Mouse (Mus musculus) liver, adult 2 months (tissue): ENCODE results near the gene Rrp9. TPM values are rescaled to one million over a fixed set of nuclear protein-coding genes. Genes with fewer than 3 reads are reported as not detected.

ENCODE experiments used
- DNase-seq: peaks from one replicate; pipeline ENCODE4 v3.0.0-alpha.2; 2011; ENCODE audit warnings: low read depth, low spot score; ENCODE audit errors: extremely low read depth
- H3K27ac ChIP-seq: fragments of 200-500 bp; replicated peaks from 2 replicates; pipeline ENCODE4 v1.5.1; 2012; ENCODE audit warnings: low read depth, mild to moderate bottlenecking, control low read depth, inconsistent platforms, low read length; ENCODE audit not compliant: insufficient read depth
- H3K27me3 ChIP-seq: fragments of 200-500 bp; 2 replicates; pipeline ENCODE4 v1.6.1; 2012; ENCODE audit warnings: mild to moderate bottlenecking, moderate library complexity, low read length, inconsistent platforms; ENCODE audit not compliant: control insufficient read depth, insufficient read depth
- H3K36me3 ChIP-seq: fragments of 200-500 bp; 2 replicates; pipeline ENCODE4 v1.6.1; 2012; ENCODE audit warnings: low read length, inconsistent platforms; ENCODE audit not compliant: control insufficient read depth, insufficient read depth
- H3K4me1 ChIP-seq: fragments of 200-500 bp; 2 replicates; pipeline ENCODE4 v1.6.1; 2011; ENCODE audit warnings: low read length; ENCODE audit not compliant: control insufficient read depth, insufficient read depth
- H3K4me3 ChIP-seq: fragments of 200-500 bp; 2 replicates; pipeline ENCODE4 v1.5.1; 2011; ENCODE audit warnings: low read depth, mild to moderate bottlenecking, control low read depth, low read length, moderate library complexity; ENCODE audit not compliant: insufficient read depth
- H3K79me2 ChIP-seq: fragments of 200-500 bp; 2 replicates; pipeline ENCODE4 v1.6.1; 2012; ENCODE audit warnings: inconsistent platforms, mild to moderate bottlenecking, low read length, moderate library complexity; ENCODE audit not compliant: control insufficient read depth, insufficient read depth
- H3K9ac ChIP-seq: fragments of 200-500 bp; 2 replicates; pipeline ENCODE4 v1.6.1; 2012; ENCODE audit warnings: low read depth, mild to moderate bottlenecking, control low read depth, inconsistent platforms, low read length
- CTCF ChIP-seq: fragments of 200-500 bp; IDR thresholded peaks from 2 replicates; pipeline ENCODE4 v1.5.1; 2011; ENCODE audit warnings: low read depth, low read length, control low read depth
- POLR2A ChIP-seq: fragments of 200-500 bp; IDR thresholded peaks from 2 replicates; pipeline ENCODE4 v1.6.1; 2011; ENCODE audit warnings: low read length, control low read depth; ENCODE audit not compliant: insufficient read depth; ENCODE audit errors: extremely low read depth
- WGBS: fragments of 180-500 bp; shearing (Covaris S2); methylation state at CpG from one replicate; pipeline ENCODE4 v1.1.7; 2018; 5-methylcytosine and 5-hydroxymethylcytosine counted together
- polyA plus RNA-seq: library from polyadenylated mRNA; depleted of rRNA; stranded (reverse); fragments of >200 nt; gene quantifications from 2 replicates; pipeline ENCODE4 v1.2.3, GENCODE M21; 2012
- total RNA-seq: library from RNA; depleted of rRNA; stranded (reverse); fragments of >200 nt; gene quantifications from 2 replicates; pipeline ENCODE4 v1.2.3, GENCODE M21; 2014

Rrp9 gene
- total and polyA plus RNA-seq, 2 experiments, result 7.8 to 16.0 TPM

DNA sequence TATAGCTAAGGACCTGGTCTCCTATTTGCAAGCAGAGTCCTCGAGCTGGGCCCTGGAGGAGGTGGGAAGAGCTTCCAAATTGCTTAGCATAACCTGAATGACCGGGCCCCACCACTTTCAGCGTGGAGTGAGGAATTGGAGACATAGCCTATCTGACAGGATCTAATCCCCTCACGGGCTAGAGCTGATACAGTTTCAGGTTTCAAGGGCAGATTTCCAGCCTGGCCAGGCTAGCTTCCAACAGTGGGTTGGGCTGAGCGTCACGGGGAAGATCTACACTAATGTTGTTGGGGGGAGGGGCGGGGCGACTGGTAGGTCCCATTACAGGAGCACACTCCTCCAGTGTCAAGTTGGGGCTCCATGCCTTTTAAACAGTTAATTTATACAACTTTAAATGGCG, 25.1 kb upstream of the Rrp9 start:
- TF ChIP-seq POLR2A, result no peak
- TF ChIP-seq CTCF, result no peak
- Histone ChIP-seq H3K36me3 (peaks cover 7% of the 10 kb centered on the region; the same call in 1 of the 2 replicates), H3K27me3 (no peaks in the 10 kb centered on the region), H3K27ac (peak overlapping the region; percentile 100), H3K79me2 (peaks cover 11% of the 10 kb centered on the region; the same call in 1 of the 2 replicates), H3K9ac (peak overlapping the region; percentile 93), H3K4me1 (peaks cover 29% of the 10 kb centered on the region), H3K4me3 (peak overlapping the region; percentile 63; the same call in 1 of the 2 replicates)
- peak; percentile 76 for DNase-seq
- 19% methylated on average over 9 of the region's 9 CpGs for WGBS

DNA sequence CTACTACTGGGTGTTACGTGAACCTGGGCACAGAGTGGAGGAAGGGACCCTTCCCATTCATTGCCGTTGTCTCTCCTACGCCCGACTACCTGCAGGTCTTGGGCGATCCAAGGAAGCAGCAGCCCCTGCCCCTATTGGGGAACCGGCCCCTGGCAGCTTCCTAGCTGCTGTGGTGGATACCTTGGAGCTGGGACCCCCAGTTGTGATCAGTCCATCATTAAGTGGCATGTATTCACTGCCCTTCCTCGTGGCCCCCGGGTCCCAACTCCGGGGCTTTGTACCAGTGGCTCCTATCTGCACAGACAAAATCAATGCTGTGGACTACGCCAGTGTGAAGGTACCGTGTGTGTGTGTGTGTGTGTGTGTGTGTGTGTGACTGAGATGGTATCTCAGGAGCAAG, 24.5 kb upstream of the Rrp9 start:
- TF ChIP-seq CTCF (no peak), POLR2A (no peak)
- Histone ChIP-seq H3K27ac (peak overlapping the region; percentile 30; the same call in 1 of the 2 replicates), H3K79me2 (peaks cover 11% of the 10 kb centered on the region; the same call in 1 of the 2 replicates), H3K4me3 (no peak overlapping the region), H3K9ac (peak overlapping the region; percentile 8; the same call in 1 of the 2 replicates), H3K27me3 (no peaks in the 10 kb centered on the region), H3K36me3 (peaks cover 7% of the 10 kb centered on the region; the same call in 1 of the 2 replicates), H3K4me1 (peaks cover 29% of the 10 kb centered on the region)
- DNase-seq, result no peak
- WGBS, result 51% methylated on average over 11 of the region's 11 CpGs

DNA sequence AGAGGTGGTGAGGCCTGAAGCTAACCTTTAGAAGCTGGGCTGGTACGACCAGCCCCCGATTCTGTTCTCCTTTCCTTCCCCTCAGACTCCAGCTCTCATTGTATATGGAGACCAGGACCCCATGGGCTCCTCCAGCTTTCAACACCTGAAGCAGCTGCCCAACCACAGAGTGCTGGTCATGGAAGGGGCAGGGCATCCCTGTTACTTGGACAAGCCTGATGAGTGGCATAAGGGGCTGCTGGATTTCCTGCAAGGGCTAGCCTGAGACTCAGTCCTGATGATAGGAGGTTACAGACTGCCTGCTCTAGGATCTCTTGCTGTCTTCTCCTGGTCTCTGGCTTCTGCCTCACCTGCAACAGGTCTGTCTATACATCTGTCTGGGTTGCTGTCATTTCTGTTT, 23.9 kb upstream of the Rrp9 start:
- Histone ChIP-seq H3K27me3 (no peaks in the 10 kb centered on the region), H3K9ac (no peak overlapping the region), H3K36me3 (peaks cover 7% of the 10 kb centered on the region; the same call in 1 of the 2 replicates), H3K4me1 (peaks cover 28% of the 10 kb centered on the region), H3K79me2 (peaks cover 11% of the 10 kb centered on the region; the same call in 1 of the 2 replicates), H3K27ac (peak overlapping the region; percentile 57), H3K4me3 (no peak overlapping the region)
- no peak for DNase-seq
- WGBS, result 69% methylated on average over 2 of the region's 2 CpGs
- TF ChIP-seq POLR2A (no peak), CTCF (no peak)

DNA sequence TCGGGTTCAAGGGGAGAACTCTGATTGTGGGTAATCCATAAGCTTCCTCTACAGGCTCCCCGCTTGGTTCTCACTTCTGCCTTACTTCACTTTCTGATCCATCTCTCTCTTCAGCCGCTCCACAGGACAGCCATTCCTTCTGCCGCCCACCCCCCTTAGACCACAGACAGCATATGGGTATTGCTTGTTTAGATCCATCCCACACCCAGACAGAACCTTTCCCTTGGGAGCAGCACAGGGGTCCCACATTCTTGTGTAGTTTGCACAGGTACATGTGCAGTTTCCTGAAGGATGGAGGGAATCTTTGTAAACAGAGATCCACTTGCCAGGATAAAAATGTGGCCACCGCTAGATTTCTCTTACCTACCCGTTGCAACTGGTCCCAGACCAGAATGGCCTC, 23.4 kb upstream of the Rrp9 start:
- no peak for DNase-seq
- peaks cover 7% of the 10 kb centered on the region; the same call in 1 of the 2 replicates for H3K36me3 ChIP-seq
- no peak overlapping the region for H3K4me3 ChIP-seq
- peaks cover 11% of the 10 kb centered on the region; the same call in 1 of the 2 replicates for H3K79me2 ChIP-seq
- no peaks in the 10 kb centered on the region for H3K27me3 ChIP-seq
- 60% methylated on average over 6 of the region's 6 CpGs for WGBS
- 0 out of 2 replicates have a peak overlapping the region, but pooled peaks have one; percentile 5 for H3K9ac ChIP-seq
- H3K4me1 ChIP-seq, result peaks cover 28% of the 10 kb centered on the region
- H3K27ac ChIP-seq, result peak overlapping the region; percentile 57
- TF ChIP-seq CTCF, result no peak
- TF ChIP-seq POLR2A, result no peak

DNA sequence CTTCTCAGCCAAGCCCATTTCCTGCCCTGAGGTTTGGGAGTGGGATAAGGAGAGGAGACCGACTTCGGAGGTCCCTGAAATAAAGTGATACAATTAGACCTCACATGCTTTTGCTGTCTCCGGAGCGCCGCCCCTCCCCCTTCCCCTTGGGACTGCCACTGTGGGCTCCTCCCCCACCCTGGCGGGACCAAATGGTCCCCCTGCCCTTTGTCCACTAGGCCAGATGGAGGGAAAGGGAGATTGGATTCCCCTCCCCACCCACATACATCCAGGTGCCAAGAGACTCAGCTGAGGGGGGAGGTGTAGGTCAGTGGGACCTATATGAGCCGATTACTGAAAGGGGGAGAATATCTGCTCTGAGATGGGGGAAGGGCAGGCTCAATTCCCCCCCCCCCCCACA, 22.9 kb upstream of the Rrp9 start:
- Histone ChIP-seq H3K27me3 (no peaks in the 10 kb centered on the region), H3K36me3 (peaks cover 7% of the 10 kb centered on the region; the same call in 1 of the 2 replicates), H3K4me1 (peaks cover 28% of the 10 kb centered on the region), H3K4me3 (no peak overlapping the region), H3K27ac (peak overlapping the region; percentile 57), H3K9ac (0 out of 2 replicates have a peak overlapping the region, but pooled peaks have one; percentile 5), H3K79me2 (peaks cover 11% of the 10 kb centered on the region; the same call in 1 of the 2 replicates)
- WGBS, result 14% methylated on average over 7 of the region's 7 CpGs
- no peak for DNase-seq
- TF ChIP-seq CTCF, result no peak
